Mouse (Mus musculus) heart, embryonic 14.5 days (tissue): ENCODE results near the gene Rasgrf1. TPM values are rescaled to one million over a fixed set of nuclear protein-coding genes. Genes with fewer than 3 reads are reported as not detected.

Experiments used
- ATAC-seq: fragments of 200-750 bp; cut with Nextera tagmentation; 2 replicates; pipeline ENCODE4 v1.8.0; 2017; ENCODE audit warnings: low read depth, moderate TSS enrichment; ENCODE audit not compliant: insufficient number of reproducible peaks, insufficient read depth, low FRiP score
- H3K27ac ChIP-seq, 2 experiments: fragments of 200-500 bp in 1 of 2; fragments of 300-500 bp in 1 of 2; sonication (generic) in 1 of 2; replicated peaks in 1 of 2; 2 replicates each; pipeline ENCODE4 v1.5.1; 2012 to 2014; ENCODE audit warnings: low read depth in 2 of 2, low read length in 2 of 2, control low read depth in 1 of 2, mild to moderate bottlenecking in 1 of 2, mixed read lengths in 1 of 2; ENCODE audit not compliant: control insufficient read depth in 1 of 2, insufficient read depth in 1 of 2
- H3K27me3 ChIP-seq: fragments of 300-500 bp; sonication (generic); 2 replicates; pipeline ENCODE4 v1.6.1; 2014; ENCODE audit warnings: mild to moderate bottlenecking, low read length, control low read depth; ENCODE audit not compliant: control insufficient read depth, insufficient read depth
- H3K36me3 ChIP-seq: fragments of 300-500 bp; sonication (generic); 2 replicates; pipeline ENCODE4 v1.6.1; 2014; ENCODE audit warnings: mild to moderate bottlenecking, control low read depth, low read length, mixed read lengths; ENCODE audit not compliant: control insufficient read depth, insufficient read depth
- H3K4me1 ChIP-seq, 2 experiments: fragments of 200-500 bp in 1 of 2; fragments of 300-500 bp in 1 of 2; sonication (generic) in 1 of 2; 2 replicates each; pipeline ENCODE4 v1.6.1; 2012 to 2014; ENCODE audit warnings: low read length in 2 of 2, control low read depth in 1 of 2, mixed read lengths in 1 of 2; ENCODE audit not compliant: control insufficient read depth in 2 of 2, insufficient read depth in 2 of 2
- H3K4me2 ChIP-seq: fragments of 300-500 bp; sonication (generic); 2 replicates; pipeline ENCODE4 v1.6.1; 2014; ENCODE audit warnings: mild to moderate bottlenecking, low read length
- H3K4me3 ChIP-seq, 2 experiments: fragments of 200-500 bp in 1 of 2; fragments of 300-500 bp in 1 of 2; sonication (generic) in 1 of 2; 2 replicates each; pipeline ENCODE4 v1.5.1; 2012 to 2014; ENCODE audit warnings: low read length in 2 of 2, mild to moderate bottlenecking in 2 of 2, control low read depth in 1 of 2, low read depth in 1 of 2, moderate library complexity in 1 of 2; ENCODE audit not compliant: control insufficient read depth in 1 of 2, insufficient read depth in 1 of 2
- H3K9ac ChIP-seq: fragments of 300-500 bp; sonication (generic); 2 replicates; pipeline ENCODE4 v1.6.1; 2014; ENCODE audit warnings: mild to moderate bottlenecking, low read length
- H3K9me3 ChIP-seq: fragments of 300-500 bp; sonication (generic); 2 replicates; pipeline ENCODE4 v1.6.1; 2016; ENCODE audit warnings: low read length, control low read depth; ENCODE audit not compliant: control insufficient read depth
- WGBS: fragments of 180-500 bp; shearing (Covaris S2); extraction: QIAGEN DNeasy Blood & Tissue Kit; methylation state at CpG from one replicate; pipeline ENCODE4 v1.1.7; 2014; 5-methylcytosine and 5-hydroxymethylcytosine counted together
- polyA plus RNA-seq: library from polyadenylated mRNA; unstranded; fragments of >200 nt; fragmentation: Nextera tagmentation; extraction: Ambion mirVana; gene quantifications from 2 replicates; pipeline ENCODE4 v1.2.1, GENCODE M21; 2014

Rasgrf1 gene
- polyA plus RNA-seq, 1 experiment from 2014 or later, result 0.11 TPM

- Histone ChIP-seq H3K9me3 (no peaks in the 10 kb centered on the region), H3K27ac (no peak overlapping the region), H3K36me3 (no peaks in the 10 kb centered on the region), H3K4me3 (no peak overlapping the region), H3K4me1 (no peaks in the 10 kb centered on the region), H3K9ac (no peak overlapping the region), H3K27me3 (peaks cover 11% of the 10 kb centered on the region; the same call in 1 of the 2 replicates), H3K4me2 (no peak overlapping the region)
- WGBS, result 71% methylated on average over 11 of the region's 11 CpGs
- ATAC-seq, result no peak
These were observed 61.3 kb downstream of the Rasgrf1 start for GRCm38 (mm10) chr9:89970886-89971486.

- no peak overlapping the region for H3K9ac ChIP-seq
- 13% methylated on average over 3 of the region's 3 CpGs for WGBS
- H3K36me3 ChIP-seq, result no peaks in the 10 kb centered on the region
- no peak for ATAC-seq
- H3K9me3 ChIP-seq, result no peaks in the 10 kb centered on the region
- no peak overlapping the region for H3K27ac ChIP-seq
- H3K4me3 ChIP-seq, result no peak overlapping the region
- no peak overlapping the region for H3K4me2 ChIP-seq
- H3K27me3 ChIP-seq, result peaks cover 11% of the 10 kb centered on the region; the same call in 1 of the 2 replicates
- H3K4me1 ChIP-seq, result no peaks in the 10 kb centered on the region
These were observed 62.6 kb downstream of the Rasgrf1 start for GRCm38 (mm10) chr9:89972321-89972720.

GRCm38 (mm10) chr9:89973856-89974255, 64.1 kb downstream of the Rasgrf1 start:
- Histone ChIP-seq H3K27me3 (peaks cover 11% of the 10 kb centered on the region; the same call in 1 of the 2 replicates), H3K4me3 (no peak overlapping the region), H3K4me1 (no peaks in the 10 kb centered on the region), H3K27ac (no peak overlapping the region), H3K36me3 (no peaks in the 10 kb centered on the region), H3K4me2 (no peak overlapping the region), H3K9me3 (no peaks in the 10 kb centered on the region), H3K9ac (no peak overlapping the region)
- ATAC-seq, result no peak
- WGBS, result 21% methylated on average over 5 of the region's 5 CpGs

- no peak for ATAC-seq
- Histone ChIP-seq H3K27me3 (peaks cover 11% of the 10 kb centered on the region; the same call in 1 of the 2 replicates), H3K4me1 (no peaks in the 10 kb centered on the region), H3K9me3 (no peaks in the 10 kb centered on the region), H3K9ac (no peak overlapping the region), H3K36me3 (no peaks in the 10 kb centered on the region), H3K4me2 (no peak overlapping the region), H3K27ac (no peak overlapping the region), H3K4me3 (no peak overlapping the region)
- 68% methylated on average over 10 of the region's 10 CpGs for WGBS
These were observed 64.8 kb downstream of the Rasgrf1 start for GRCm38 (mm10) chr9:89974463-89974931.

DNA sequence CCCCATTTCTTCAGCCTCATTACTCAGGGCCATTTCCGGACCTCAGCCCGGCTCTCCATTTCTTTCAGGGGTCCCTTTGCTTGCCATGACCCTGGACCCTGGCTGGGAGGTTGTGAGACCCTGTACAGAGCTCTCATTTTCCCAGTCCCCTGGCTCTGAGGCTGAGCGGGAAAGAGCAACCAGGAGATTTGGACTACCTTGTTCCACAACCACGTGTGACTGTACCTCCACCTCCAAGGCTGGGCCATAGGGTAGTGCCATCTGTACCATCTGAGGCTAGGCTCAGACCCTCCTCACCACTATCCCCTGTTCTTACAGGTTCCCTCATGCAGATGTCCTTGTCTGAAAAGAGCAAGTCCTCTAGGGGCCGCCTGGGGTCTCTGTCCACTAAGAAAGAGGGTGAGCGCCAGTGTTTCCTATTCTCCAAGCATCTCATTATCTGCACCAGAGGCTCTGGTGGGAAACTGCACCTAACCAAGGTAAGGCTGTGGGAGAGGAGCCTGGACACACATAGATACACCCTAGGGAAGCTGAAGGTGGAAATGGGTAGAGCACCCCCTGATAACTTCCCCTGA, 66.7 kb downstream of the Rasgrf1 start:
- no peak for ATAC-seq
- 71% methylated on average over 6 of the region's 6 CpGs for WGBS

GRCm38 (mm10) chr9:89979248-89979647, 69.5 kb downstream of the Rasgrf1 start:
- no peaks in the 10 kb centered on the region for H3K27me3 ChIP-seq
- no peaks in the 10 kb centered on the region for H3K9me3 ChIP-seq
- no peak overlapping the region for H3K27ac ChIP-seq
- ATAC-seq, result no peak
- WGBS, result 31% methylated on average over 3 of the region's 3 CpGs
- H3K36me3 ChIP-seq, result no peaks in the 10 kb centered on the region
- H3K9ac ChIP-seq, result no peak overlapping the region
- no peak overlapping the region for H3K4me2 ChIP-seq
- no peak overlapping the region for H3K4me3 ChIP-seq
- H3K4me1 ChIP-seq, result no peaks in the 10 kb centered on the region; a peak in 1 of 4 replicates

More for the DNA sequence above, 66.7 kb downstream of the Rasgrf1 start:
- Histone ChIP-seq H3K9me3 (no peaks in the 10 kb centered on the region), H3K27me3 (peaks cover 11% of the 10 kb centered on the region; the same call in 1 of the 2 replicates), H3K36me3 (no peaks in the 10 kb centered on the region), H3K4me1 (no peaks in the 10 kb centered on the region), H3K27ac (no peak overlapping the region), H3K9ac (no peak overlapping the region), H3K4me3 (no peak overlapping the region), H3K4me2 (no peak overlapping the region)

- Histone ChIP-seq H3K9me3 (no peaks in the 10 kb centered on the region), H3K27me3 (no peaks in the 10 kb centered on the region), H3K9ac (no peak overlapping the region), H3K27ac (no peak overlapping the region), H3K36me3 (no peaks in the 10 kb centered on the region), H3K4me3 (no peak overlapping the region), H3K4me1 (no peaks in the 10 kb centered on the region; a peak in 1 of 4 replicates), H3K4me2 (no peak overlapping the region)
- 55% methylated on average over 1 of the region's 1 CpGs for WGBS
- ATAC-seq, result no peak
These were observed 72.5 kb downstream of the Rasgrf1 start for GRCm38 (mm10) chr9:89982256-89982655.
